Mouse (Mus musculus) kidney, embryonic 14.5 days (tissue): ENCODE data around the gene Cela1. TPM values are rescaled to one million over a fixed set of nuclear protein-coding genes. Genes with fewer than 3 reads are reported as not detected.
A peak's percentile ranks its signal among the peaks of the same experiment; 100 is the strongest.

Experiments
- ATAC-seq: fragments of 200-750 bp; cut with Nextera tagmentation; 2 replicates; pipeline ENCODE4 v1.8.0; 2017; ENCODE audit warnings: moderate number of reproducible peaks, mild to moderate bottlenecking, moderate TSS enrichment, moderate library complexity; ENCODE audit not compliant: low FRiP score, low TSS enrichment
- H3K27ac ChIP-seq: fragments of 300-500 bp; sonication (generic); 2 replicates; pipeline ENCODE4 v1.5.1; 2014; ENCODE audit warnings: low read depth, mild to moderate bottlenecking, low read length, moderate library complexity, mixed read lengths
- H3K27me3 ChIP-seq: fragments of 300-500 bp; sonication (generic); 2 replicates; pipeline ENCODE4 v1.6.1; 2014; ENCODE audit warnings: mild to moderate bottlenecking, low read length; ENCODE audit not compliant: control insufficient read depth, insufficient read depth
- H3K36me3 ChIP-seq: fragments of 300-500 bp; sonication (generic); 2 replicates; pipeline ENCODE4 v1.6.1; 2014; ENCODE audit warnings: low read length, mixed read lengths; ENCODE audit not compliant: control insufficient read depth, insufficient read depth
- H3K4me1 ChIP-seq: fragments of 300-500 bp; sonication (generic); 2 replicates; pipeline ENCODE4 v1.6.1; 2014; ENCODE audit warnings: low read length, mixed read lengths; ENCODE audit not compliant: control insufficient read depth, insufficient read depth
- H3K4me2 ChIP-seq: fragments of 300-500 bp; sonication (generic); replicated peaks from 2 replicates; pipeline ENCODE4 v1.6.1; 2014; ENCODE audit warnings: low read depth, mild to moderate bottlenecking, low read length
- H3K4me3 ChIP-seq: fragments of 300-500 bp; sonication (generic); 2 replicates; pipeline ENCODE4 v1.5.1; 2014; ENCODE audit warnings: mild to moderate bottlenecking, low read length
- H3K9ac ChIP-seq: fragments of 300-500 bp; sonication (generic); 2 replicates; pipeline ENCODE4 v1.6.1; 2014; ENCODE audit warnings: low read depth, mild to moderate bottlenecking, low read length, moderate library complexity
- H3K9me3 ChIP-seq: fragments of 300-500 bp; sonication (generic); 2 replicates; pipeline ENCODE4 v1.6.1; 2016; ENCODE audit warnings: low read length; ENCODE audit not compliant: control insufficient read depth
- WGBS: fragments of 180-500 bp; shearing (Covaris S2); extraction: QIAGEN DNeasy Blood & Tissue Kit; methylation state at CpG from one replicate; pipeline ENCODE4 v1.1.7; 2014; 5-methylcytosine and 5-hydroxymethylcytosine counted together
- polyA plus RNA-seq: library from polyadenylated mRNA; unstranded; fragments of >200 nt; fragmentation: Nextera tagmentation; extraction: Ambion mirVana; gene quantifications from 2 replicates; pipeline ENCODE4 v1.2.1, GENCODE M21; 2014

The Cela1 gene
- polyA plus RNA-seq, 1 experiment from 2014 or later = 9.9 TPM

DNA sequence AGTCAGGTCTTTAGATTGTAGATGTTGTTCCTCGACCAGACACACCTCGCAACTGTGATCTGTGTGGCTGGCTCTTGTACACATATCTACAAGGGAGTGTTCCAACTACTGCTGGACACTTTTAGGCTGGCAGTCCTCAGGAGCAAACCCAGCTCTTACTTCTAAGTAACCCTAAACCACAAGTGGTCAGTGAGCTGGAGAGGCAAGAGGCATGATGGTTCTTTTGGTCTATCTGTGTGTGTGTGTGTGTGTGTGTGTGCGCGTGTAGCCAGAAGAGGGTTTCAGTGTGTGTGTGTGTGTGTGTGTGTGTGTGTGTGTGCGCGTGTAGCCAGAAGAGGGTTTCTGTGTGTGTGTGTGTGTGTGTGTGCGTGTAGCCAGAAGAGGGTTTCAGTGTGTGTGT is 45.3 kb downstream of the Cela1 start:
- Histone ChIP-seq H3K9me3 (no peaks in the 10 kb centered on the region), H3K4me1 (peaks cover 8% of the 10 kb centered on the region; the same call in 1 of the 2 replicates), H3K36me3 (no peaks in the 10 kb centered on the region), H3K4me3 (no peak overlapping the region), H3K27ac (no peak overlapping the region), H3K27me3 (peaks cover 4% of the 10 kb centered on the region; the same call in 1 of the 2 replicates), H3K9ac (no peak overlapping the region), H3K4me2 (no peak overlapping the region)
- WGBS = 89% methylated on average over 7 of the region's 7 CpGs
- no peak for ATAC-seq

DNA sequence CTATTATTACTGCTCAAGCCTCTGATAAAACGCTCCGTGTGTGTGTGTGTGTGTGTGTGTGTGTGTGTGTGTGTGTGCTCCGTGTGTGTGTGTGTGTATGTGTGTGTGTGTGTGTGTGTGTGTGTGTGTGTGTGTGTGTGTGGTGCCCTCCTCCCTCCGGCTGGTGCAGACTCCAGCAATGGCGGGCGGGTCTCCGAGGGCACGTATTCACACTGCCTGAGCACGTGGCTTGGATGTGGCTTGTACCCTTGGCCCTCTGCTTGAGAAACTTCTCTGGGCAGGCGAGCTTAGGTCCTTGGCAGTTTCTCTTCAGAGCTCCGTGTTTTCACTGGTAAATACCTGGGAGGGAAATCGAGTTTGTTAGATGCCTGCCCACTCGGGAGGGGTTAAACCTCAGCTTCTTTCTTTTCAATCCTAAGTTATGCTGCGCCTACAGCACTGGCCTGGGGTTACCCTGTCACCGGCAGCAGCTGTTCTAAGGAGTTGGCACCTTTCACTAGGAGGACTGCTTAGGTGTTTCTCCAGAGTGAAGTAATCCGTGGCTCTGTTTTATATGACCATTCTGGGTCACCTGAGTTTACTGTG is 46.4 kb downstream of the Cela1 start:
- Histone ChIP-seq H3K4me2 (no peak overlapping the region), H3K27ac (no peak overlapping the region), H3K36me3 (no peaks in the 10 kb centered on the region), H3K4me3 (no peak overlapping the region), H3K4me1 (peaks cover 19% of the 10 kb centered on the region; the same call in 1 of the 2 replicates), H3K9me3 (no peaks in the 10 kb centered on the region), H3K27me3 (peaks cover 6% of the 10 kb centered on the region), H3K9ac (no peak overlapping the region)
- ATAC-seq = no peak
- 71% methylated on average over 15 of the region's 16 CpGs for WGBS

DNA sequence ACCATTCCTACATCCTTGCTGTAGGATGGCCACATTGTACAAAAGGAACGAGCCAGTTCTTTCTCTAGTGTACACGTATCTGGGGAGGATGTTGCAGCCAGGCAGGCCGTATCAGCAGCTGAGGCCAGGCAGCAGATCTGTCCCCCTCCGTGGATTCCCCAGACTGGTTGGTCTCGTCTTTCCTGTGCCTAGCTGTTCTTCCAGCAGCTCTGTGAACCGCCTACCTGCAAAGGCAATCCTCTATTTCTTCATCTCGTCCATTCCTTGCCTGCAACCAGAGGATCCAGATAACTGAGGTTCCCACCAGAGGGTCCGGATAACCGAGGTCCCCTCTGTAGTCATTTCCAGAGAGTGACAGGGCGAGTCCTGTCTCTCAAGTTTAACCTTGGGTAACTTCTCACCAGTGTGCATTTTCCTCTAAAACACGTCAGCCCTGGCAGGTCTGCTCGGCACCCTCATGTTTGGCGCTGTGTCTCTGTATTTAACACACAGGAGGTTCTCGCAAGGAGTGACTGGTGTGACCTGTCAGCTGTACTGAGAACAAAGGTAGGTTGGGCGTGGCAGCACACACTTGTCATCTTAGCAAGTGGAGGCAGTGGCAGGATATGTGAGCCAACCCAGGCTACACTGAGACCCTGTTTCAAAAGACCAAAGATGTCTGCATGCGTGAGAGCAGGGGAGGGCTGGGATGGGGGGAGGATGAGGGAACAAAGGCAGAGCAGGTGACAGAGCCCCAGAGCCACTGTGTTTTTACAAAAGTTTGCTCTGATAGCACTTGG is 47.6 kb downstream of the Cela1 start:
- no peak for ATAC-seq
- Histone ChIP-seq H3K27me3 (peaks cover 18% of the 10 kb centered on the region), H3K36me3 (no peaks in the 10 kb centered on the region), H3K4me3 (no peak overlapping the region), H3K27ac (no peak overlapping the region), H3K9ac (no peak overlapping the region), H3K9me3 (no peaks in the 10 kb centered on the region), H3K4me2 (no peak overlapping the region), H3K4me1 (peaks cover 26% of the 10 kb centered on the region; the same call in 1 of the 2 replicates)
- WGBS = 72% methylated on average over 16 of the region's 16 CpGs

DNA sequence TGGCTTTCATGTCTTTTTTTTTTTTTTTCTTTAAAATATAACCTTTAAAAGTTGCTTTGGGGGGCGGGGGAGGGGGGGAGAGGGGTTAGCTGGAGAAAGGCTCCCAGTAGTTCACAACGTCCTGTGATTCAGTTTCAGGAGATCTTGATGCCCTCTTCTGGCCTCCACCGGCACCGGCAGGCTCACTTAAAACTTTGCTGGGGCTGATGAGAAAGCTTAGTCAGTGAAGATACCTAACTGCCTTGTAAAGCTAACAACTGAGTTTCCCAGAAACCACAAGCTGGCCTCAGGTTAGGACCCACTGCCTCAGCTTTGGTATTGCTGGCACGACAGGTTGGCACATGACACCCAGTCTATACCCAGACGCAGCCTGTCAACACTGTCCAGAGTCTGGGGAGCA is 50.1 kb downstream of the Cela1 start:
- Histone ChIP-seq H3K27me3 (peaks cover 25% of the 10 kb centered on the region), H3K9me3 (no peaks in the 10 kb centered on the region), H3K9ac (no peak overlapping the region; the same call in 1 of the 2 replicates), H3K4me3 (no peak overlapping the region; the same call in 1 of the 2 replicates), H3K36me3 (no peaks in the 10 kb centered on the region), H3K27ac (no peak overlapping the region), H3K4me1 (peaks cover 26% of the 10 kb centered on the region; the same call in 1 of the 2 replicates), H3K4me2 (peak overlapping the region; percentile 95; the same call in 1 of the 2 replicates)
- 9% methylated on average over 6 of the region's 6 CpGs for WGBS
- no peak; the same call in 1 of the 2 replicates for ATAC-seq

DNA sequence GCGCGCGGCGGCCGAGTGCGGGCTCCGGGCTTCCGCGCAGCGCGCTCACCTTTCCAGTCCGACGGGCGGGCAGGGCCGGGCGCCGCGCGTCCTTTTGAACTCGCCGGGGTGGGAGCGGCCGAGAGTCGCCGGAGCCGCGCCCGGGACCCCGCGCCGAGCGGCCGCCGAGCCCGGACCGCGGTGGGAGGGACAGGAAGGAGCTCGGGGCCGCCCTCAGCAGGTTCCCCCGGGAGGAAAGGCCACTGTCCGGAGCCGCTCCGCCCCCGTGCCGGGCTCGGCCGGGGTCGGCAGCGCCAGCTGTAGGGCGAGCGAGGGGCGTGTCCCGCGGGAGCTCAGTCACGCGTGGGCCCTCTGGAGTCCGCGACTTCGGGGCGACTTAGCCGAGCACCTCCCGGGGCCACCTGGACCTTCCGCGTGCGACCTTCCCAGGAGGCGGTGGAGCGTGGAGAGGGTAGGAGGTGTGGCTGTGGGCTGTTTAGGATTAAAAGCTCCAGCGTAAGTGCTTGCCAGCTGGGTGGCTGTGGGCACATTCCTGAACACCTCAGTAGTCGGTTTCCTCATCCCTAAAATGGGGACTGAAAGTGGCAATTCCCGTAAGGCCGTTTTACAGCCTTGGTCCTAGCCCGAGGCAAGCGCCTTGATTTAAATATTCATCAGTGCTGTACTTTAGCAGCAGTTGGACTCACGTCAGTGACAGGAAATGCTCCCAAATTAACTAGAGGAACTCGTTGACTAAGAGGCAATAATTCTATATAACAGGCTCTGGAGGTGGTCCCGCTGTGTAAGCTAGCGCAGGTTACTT is 50.8 kb downstream of the Cela1 start, which contains the start of gene Smagp:
Gene Smagp, minus strand, starts transcription at position 241 of the 802 bp plus-strand sequence.
- Histone ChIP-seq H3K9me3 (no peaks in the 10 kb centered on the region), H3K9ac (peak within 1 kb of the TSS; percentile 53), H3K27me3 (peaks cover 25% of the 10 kb centered on the region), H3K4me3 (peak within 1 kb of the TSS; percentile 62), H3K4me2 (peak within 1 kb of the TSS; percentile 95), H3K4me1 (peaks cover 26% of the 10 kb centered on the region; the same call in 1 of the 2 replicates), H3K27ac (peak within 1 kb of the TSS; percentile 30; the same call in 1 of the 2 replicates), H3K36me3 (no peaks in the 10 kb centered on the region)
- WGBS = under 1% methylated on average over 74 of the region's 77 CpGs
- peak; percentile 63 for ATAC-seq

DNA sequence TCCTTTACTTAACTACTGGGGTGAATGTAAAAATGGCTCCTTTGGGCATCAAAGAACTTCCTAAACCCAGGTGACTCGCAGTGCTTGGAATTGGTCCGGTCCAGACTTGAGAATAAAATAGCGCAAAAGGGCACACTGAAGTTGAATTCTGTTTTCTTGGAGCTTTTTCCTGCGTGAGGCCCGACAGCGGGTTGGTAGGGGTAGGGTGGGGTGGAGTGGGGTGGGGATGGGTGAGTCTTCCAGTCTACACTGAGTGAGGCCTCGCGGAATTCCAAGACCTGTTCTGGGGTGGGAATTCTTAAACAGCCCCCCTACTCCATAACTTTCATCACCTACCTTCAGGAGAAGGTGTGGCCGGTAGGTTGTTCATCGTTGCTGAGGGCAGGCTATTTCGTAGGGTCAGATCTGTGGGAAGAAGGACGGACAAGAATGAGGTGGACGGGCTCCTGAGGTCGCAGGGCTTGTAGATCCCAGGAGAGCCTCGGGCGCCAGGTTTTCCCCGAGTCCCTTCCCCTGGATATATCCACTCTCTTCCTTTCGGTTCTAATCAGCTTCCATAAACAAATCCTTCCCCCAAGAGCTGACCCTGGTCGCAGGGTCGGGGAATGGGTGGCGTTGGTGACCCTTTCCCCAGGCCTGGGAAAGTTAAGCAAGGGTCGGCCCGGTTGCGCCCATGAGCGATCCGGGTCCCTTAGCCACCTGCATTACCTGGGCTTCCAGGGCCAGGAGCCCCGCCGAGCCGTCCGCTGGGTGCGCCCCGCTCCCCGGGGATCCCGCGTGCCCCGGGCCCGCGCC is 51.7 kb downstream of the Cela1 start:
- Histone ChIP-seq H3K9me3 (no peaks in the 10 kb centered on the region), H3K27me3 (peaks cover 25% of the 10 kb centered on the region), H3K4me1 (peaks cover 26% of the 10 kb centered on the region; the same call in 1 of the 2 replicates), H3K36me3 (no peaks in the 10 kb centered on the region), H3K27ac (no peak overlapping the region; the same call in 1 of the 2 replicates), H3K9ac (peak overlapping the region; percentile 53), H3K4me3 (peak overlapping the region; percentile 62), H3K4me2 (peak overlapping the region; percentile 95)
- no peak for ATAC-seq
- WGBS = 3% methylated on average over 37 of the region's 38 CpGs

DNA sequence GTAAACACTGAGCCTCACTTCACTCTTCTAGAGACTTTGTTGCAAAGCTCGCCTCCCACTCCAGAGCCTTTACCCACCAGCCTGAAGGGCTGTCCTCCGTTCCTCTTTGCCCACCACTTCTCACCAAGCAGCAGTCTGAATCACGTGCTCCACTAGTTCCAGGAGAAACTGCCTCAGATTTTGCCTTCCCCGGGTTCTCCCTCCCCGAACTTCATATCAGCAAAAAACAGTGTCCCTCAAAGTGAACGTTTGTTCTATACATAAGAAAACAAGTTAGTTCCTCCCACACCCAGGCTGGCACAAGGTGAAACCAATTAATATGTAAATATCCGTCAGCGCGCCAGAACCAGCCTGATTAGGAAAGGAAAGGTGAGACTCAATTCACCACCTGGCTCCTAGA is 52.5 kb downstream of the Cela1 start:
- H3K4me3 ChIP-seq = peak overlapping the region; percentile 62
- H3K27ac ChIP-seq = no peak overlapping the region
- H3K9ac ChIP-seq = 0 out of 2 replicates have a peak overlapping the region, but pooled peaks have one; percentile 12
- WGBS = 9% methylated on average over 9 of the region's 9 CpGs
- H3K9me3 ChIP-seq = no peaks in the 10 kb centered on the region
- no peak for ATAC-seq
- H3K36me3 ChIP-seq = no peaks in the 10 kb centered on the region
- H3K4me1 ChIP-seq = peaks cover 26% of the 10 kb centered on the region; the same call in 1 of the 2 replicates
- peaks cover 25% of the 10 kb centered on the region for H3K27me3 ChIP-seq
- H3K4me2 ChIP-seq = peak overlapping the region; percentile 95; the same call in 1 of the 2 replicates

DNA sequence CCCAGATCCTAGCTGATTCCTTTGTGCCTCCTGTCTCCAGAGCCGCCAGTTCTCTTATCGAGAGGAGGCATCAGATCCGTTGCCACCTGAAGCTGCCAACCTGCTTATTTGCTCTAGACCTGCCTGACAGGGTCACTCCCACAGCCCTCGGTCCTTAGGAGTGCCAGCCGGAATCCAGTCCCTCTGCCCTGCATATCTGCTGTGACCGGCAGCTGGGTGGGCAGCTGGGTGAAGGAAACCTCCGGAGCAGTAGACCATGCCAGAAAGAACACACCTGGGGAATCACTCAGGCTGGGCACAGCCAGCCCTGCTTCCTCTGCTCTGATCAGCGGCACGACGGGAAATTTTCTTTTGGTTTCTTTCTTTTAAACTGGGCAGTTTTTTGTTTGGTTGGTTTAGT is 54.4 kb downstream of the Cela1 start:
- Histone ChIP-seq H3K9me3 (no peaks in the 10 kb centered on the region), H3K27ac (no peak overlapping the region; the same call in 1 of the 2 replicates), H3K9ac (no peak overlapping the region), H3K4me1 (peaks cover 25% of the 10 kb centered on the region; the same call in 1 of the 2 replicates), H3K36me3 (no peaks in the 10 kb centered on the region), H3K4me3 (no peak overlapping the region), H3K27me3 (peaks cover 21% of the 10 kb centered on the region), H3K4me2 (no peak overlapping the region)
- WGBS = 41% methylated on average over 10 of the region's 10 CpGs
- no peak for ATAC-seq
